9 mouse cellular contexts compared by ENCODE assay signal in genomic region chr5:41610447-41611030, GRCm38 (mm10).
DNase-seq lines count a peak whose midpoint lies in the region.
"Had no signal": no experiment of that assay in that cellular context is flagged by ENCODE, and none has a peak within 500 bp of the region (broad histone marks: within the 10 kb centered on the region; RNA-seq: fewer than 3 reads in every experiment).

No protein-coding gene starts in this region.

- peak; percentile 16 to 34 for DNase-seq in heart, postnatal 10 days
- DNase-seq in heart, adult 8-10 months (ENCODE audit: low spot score), result no peak
- DNase-seq in left cerebral cortex, postnatal 4 days, result peak; percentile 13
- no peak for DNase-seq in left cerebral cortex, postnatal 36 days (ENCODE audit: low spot score in 2 of 2)
- peak; percentile 7 for DNase-seq in MN1 (ENCODE audit: low spot score)
- peak; percentile 53 for DNase-seq in brain, adult 2 months (ENCODE audit: low read depth, low spot score)
- DNase-seq in thymus, postnatal 36 days, result no peak
- DNase-seq: adrenal gland, postnatal 14 days; gastrocnemius, postnatal 36 days had no signal

- intact Hi-C loops in heart, postnatal 10 days (cut with DNase I), result no loop called here
- intact Hi-C loops in left cerebral cortex, postnatal 4 days (cut with DNase I), result no loop called here
- intact Hi-C loops in left cerebral cortex, postnatal 36 days (cut with DNase I), result no loop called here

Comparison
In these comparisons a context has a peak if more than half of its experiments do, and no peak if none do; other contexts are left out.
1. DNase-seq: peak in heart, postnatal 10 days (2 of 2), left cerebral cortex, postnatal 4 days (single experiment), MN1 (single experiment) and brain, adult 2 months (single experiment); none in heart, adult 8-10 months (single experiment), left cerebral cortex, postnatal 36 days (0 of 2) and thymus, postnatal 36 days (0 of 2).